Mouse (Mus musculus) limb, embryonic 11.5 days (tissue): ENCODE measurements around the gene Gm19426. TPM values are rescaled to one million over a fixed set of nuclear protein-coding genes. Genes with fewer than 3 reads are reported as not detected.

Experiments used
- ATAC-seq: fragments of 200-750 bp; cut with Nextera tagmentation; 2 replicates; pipeline ENCODE4 v1.8.0; 2017; ENCODE audit warnings: low read depth; ENCODE audit not compliant: insufficient number of reproducible peaks, low FRiP score, low TSS enrichment
- DNase-seq: peaks from one replicate; pipeline ENCODE4 v3.0.0-alpha.2; 2015; ENCODE audit warnings: low spot score
- H3K27ac ChIP-seq: fragments of 300-500 bp; sonication (generic); replicated peaks from 2 replicates; pipeline ENCODE4 v1.5.1; 2014; ENCODE audit warnings: low read depth, mild to moderate bottlenecking, low read length
- H3K27me3 ChIP-seq: fragments of 300-500 bp; sonication (generic); 2 replicates; pipeline ENCODE4 v1.6.1; 2014; ENCODE audit warnings: mild to moderate bottlenecking, low read length, mixed read lengths; ENCODE audit not compliant: control insufficient read depth, insufficient read depth
- H3K36me3 ChIP-seq: fragments of 300-500 bp; sonication (generic); 2 replicates; pipeline ENCODE4 v1.6.1; 2014; ENCODE audit warnings: mild to moderate bottlenecking, low read length, moderate library complexity, mixed read lengths; ENCODE audit not compliant: control insufficient read depth, insufficient read depth
- H3K4me1 ChIP-seq: fragments of 300-500 bp; sonication (generic); 2 replicates; pipeline ENCODE4 v1.6.1; 2014; ENCODE audit warnings: low read length, mixed read lengths; ENCODE audit not compliant: control insufficient read depth, insufficient read depth
- H3K4me2 ChIP-seq: fragments of 300-500 bp; sonication (generic); 2 replicates; pipeline ENCODE4 v1.6.1; 2014; ENCODE audit warnings: low read depth, mild to moderate bottlenecking, moderate library complexity; ENCODE audit not compliant: severe bottlenecking
- H3K4me3 ChIP-seq: fragments of 300-500 bp; sonication (generic); 2 replicates; pipeline ENCODE4 v1.5.1; 2014; ENCODE audit warnings: low read depth, low read length
- H3K9ac ChIP-seq: fragments of 300-500 bp; sonication (generic); 2 replicates; pipeline ENCODE4 v1.6.1; 2014; ENCODE audit warnings: mild to moderate bottlenecking, low read length
- H3K9me3 ChIP-seq: fragments of 300-500 bp; sonication (generic); 2 replicates; pipeline ENCODE4 v1.6.1; 2016; ENCODE audit warnings: low read length; ENCODE audit not compliant: control insufficient read depth
- WGBS: fragments of 180-500 bp; shearing (Covaris S2); extraction: QIAGEN DNeasy Blood & Tissue Kit; methylation state at CpG from one replicate; pipeline ENCODE4 v1.1.7; 2014; 5-methylcytosine and 5-hydroxymethylcytosine counted together
- polyA plus RNA-seq: library from polyadenylated mRNA; unstranded; fragments of >200 nt; fragmentation: Nextera tagmentation; extraction: Ambion mirVana; gene quantifications from 2 replicates; pipeline ENCODE4 v1.2.1, GENCODE M21; 2014

The Gm19426 gene
- polyA plus RNA-seq = 4.6 and 6.1 TPM in 2 replicates

DNA sequence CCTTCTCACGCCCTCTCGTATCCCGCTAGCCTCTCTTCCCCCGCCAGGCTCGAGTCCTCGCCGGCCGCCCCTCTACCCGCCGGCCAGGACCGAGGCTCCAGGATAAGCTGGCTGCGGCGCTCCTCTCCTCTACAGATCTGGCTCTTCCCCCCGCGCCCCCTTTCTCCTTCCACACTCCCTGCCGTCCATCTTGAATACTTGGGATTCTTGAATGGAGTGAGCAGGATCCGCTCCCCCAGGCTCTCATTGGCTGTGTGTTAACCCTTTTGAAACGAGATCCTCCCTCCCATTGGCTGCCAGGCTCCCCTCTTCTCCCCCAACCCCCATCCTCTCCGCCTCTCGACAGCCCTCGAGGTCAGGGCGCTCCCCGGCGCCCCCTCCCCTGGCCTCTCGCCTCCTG lies at the start of gene Gm19426:
Gm19426 (minus strand) TSS at position 95 of the 400 bp plus-strand sequence.
- peak; percentile 80 for ATAC-seq
- H3K9me3 ChIP-seq = no peaks in the 10 kb centered on the region
- H3K4me3 ChIP-seq = peak within 1 kb of the TSS; percentile 88
- H3K36me3 ChIP-seq = no peaks in the 10 kb centered on the region; the same call in 1 of the 2 replicates
- no peaks in the 10 kb centered on the region for H3K27me3 ChIP-seq
- peak; percentile 92 for DNase-seq
- peak within 1 kb of the TSS; percentile 98 for H3K27ac ChIP-seq
- H3K4me1 ChIP-seq = peaks cover 27% of the 10 kb centered on the region
- H3K4me2 ChIP-seq = peak within 1 kb of the TSS; percentile 86
- WGBS = under 1% methylated on average over 25 of the region's 25 CpGs
- peak within 1 kb of the TSS; percentile 98 for H3K9ac ChIP-seq

DNA sequence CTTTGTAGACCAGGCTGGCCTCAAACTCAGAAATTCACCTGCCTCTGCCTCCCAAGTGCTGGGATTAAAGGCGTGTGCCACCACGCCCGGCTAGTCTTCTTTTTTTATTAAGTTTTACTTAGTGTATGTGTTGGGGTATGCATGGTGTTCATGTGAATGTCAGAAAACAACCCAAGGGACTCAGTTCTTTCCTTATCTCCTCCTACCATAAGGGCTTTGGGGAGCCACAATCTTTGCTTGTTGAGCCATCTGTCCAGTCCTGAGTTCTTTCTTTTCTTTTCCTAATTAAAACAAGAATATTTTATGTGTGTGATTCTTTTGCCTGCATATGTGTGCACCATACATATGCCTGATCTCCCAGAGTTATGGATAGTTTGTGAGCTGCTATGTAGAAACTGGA lies 49.7 kb upstream of the Gm19426 start:
- H3K4me2 ChIP-seq = no peak overlapping the region
- H3K27me3 ChIP-seq = no peaks in the 10 kb centered on the region
- H3K9ac ChIP-seq = no peak overlapping the region
- H3K9me3 ChIP-seq = no peaks in the 10 kb centered on the region
- ATAC-seq (no peak), DNase-seq (no peak)
- H3K27ac ChIP-seq = no peak overlapping the region
- H3K4me3 ChIP-seq = no peak overlapping the region
- WGBS = 96% methylated on average over 3 of the region's 3 CpGs
- H3K4me1 ChIP-seq = no peaks in the 10 kb centered on the region
- H3K36me3 ChIP-seq = no peaks in the 10 kb centered on the region

DNA sequence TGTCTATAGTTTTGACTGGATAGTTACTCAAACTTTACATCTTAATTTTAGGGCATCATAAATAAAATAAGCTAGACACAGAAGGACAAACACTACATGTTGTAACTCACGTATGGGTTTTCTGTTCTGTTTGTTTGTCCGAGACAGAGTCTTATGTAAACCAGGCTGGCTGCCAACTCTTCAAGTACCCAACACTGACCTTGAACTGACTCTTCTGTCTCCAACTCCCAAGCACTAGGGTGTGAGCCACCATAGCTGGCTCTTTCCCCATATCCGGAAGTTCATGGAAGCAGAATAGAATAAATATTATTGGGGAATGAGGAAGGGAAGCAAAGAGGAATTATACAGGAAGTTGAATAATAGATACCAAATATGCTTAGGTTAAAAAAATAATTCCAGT lies 49.1 kb upstream of the Gm19426 start:
- Histone ChIP-seq H3K4me2 (no peak overlapping the region), H3K9me3 (no peaks in the 10 kb centered on the region), H3K27ac (no peak overlapping the region), H3K36me3 (no peaks in the 10 kb centered on the region), H3K27me3 (no peaks in the 10 kb centered on the region), H3K4me3 (no peak overlapping the region), H3K4me1 (no peaks in the 10 kb centered on the region), H3K9ac (no peak overlapping the region)
- ATAC-seq = no peak
- DNase-seq = no peak
- WGBS = 87% methylated on average over 3 of the region's 3 CpGs

DNA sequence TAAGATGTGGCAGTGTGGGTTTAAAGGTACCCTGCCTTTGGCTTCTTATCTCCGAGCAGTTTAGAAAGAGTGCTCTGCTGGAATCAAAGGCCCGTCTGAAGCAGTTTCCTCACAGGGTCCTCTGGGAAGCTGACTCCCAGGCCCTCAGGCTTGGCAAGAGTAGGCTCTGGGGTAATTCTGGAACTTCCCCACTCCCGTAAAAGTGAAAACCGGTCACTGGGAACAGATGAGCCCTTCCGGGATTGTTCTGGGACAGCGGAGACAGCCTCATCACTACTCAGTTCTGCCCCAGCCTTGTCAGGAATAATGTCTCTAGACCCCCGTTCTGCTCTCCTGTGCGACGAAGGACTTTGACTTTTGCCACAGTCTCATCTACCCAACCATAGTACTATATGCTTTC lies 47.0 kb upstream of the Gm19426 start:
- Histone ChIP-seq H3K36me3 (no peaks in the 10 kb centered on the region), H3K9ac (no peak overlapping the region), H3K4me1 (no peaks in the 10 kb centered on the region), H3K4me2 (no peak overlapping the region), H3K27me3 (no peaks in the 10 kb centered on the region), H3K27ac (no peak overlapping the region), H3K9me3 (no peaks in the 10 kb centered on the region), H3K4me3 (no peak overlapping the region)
- DNase-seq (no peak), ATAC-seq (no peak)
- 50% methylated on average over 9 of the region's 9 CpGs for WGBS

DNA sequence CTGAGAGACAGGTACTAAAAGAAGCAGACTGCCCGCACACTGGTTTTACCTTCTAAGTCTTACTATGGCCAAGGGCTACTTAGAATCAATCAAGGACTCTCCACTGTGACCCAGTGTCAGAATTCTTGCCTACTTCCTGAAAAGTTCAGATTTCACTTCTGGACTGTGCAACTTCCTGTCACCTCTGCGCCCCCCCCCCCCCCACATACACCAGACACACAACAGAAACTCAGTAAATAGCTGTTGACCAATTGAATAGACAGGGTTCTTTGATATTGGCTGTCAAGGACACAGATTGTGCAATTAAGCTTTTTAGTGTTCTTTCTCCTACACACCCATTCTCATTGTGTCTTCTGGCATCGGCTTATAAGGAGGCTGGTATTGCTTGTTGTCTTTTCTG lies 44.9 kb upstream of the Gm19426 start:
- Histone ChIP-seq H3K4me1 (no peaks in the 10 kb centered on the region), H3K4me2 (no peak overlapping the region), H3K9me3 (no peaks in the 10 kb centered on the region), H3K36me3 (no peaks in the 10 kb centered on the region), H3K27me3 (no peaks in the 10 kb centered on the region), H3K9ac (no peak overlapping the region), H3K4me3 (no peak overlapping the region), H3K27ac (no peak overlapping the region)
- ATAC-seq (no peak), DNase-seq (no peak)
- 92% methylated on average over 3 of the region's 3 CpGs for WGBS

DNA sequence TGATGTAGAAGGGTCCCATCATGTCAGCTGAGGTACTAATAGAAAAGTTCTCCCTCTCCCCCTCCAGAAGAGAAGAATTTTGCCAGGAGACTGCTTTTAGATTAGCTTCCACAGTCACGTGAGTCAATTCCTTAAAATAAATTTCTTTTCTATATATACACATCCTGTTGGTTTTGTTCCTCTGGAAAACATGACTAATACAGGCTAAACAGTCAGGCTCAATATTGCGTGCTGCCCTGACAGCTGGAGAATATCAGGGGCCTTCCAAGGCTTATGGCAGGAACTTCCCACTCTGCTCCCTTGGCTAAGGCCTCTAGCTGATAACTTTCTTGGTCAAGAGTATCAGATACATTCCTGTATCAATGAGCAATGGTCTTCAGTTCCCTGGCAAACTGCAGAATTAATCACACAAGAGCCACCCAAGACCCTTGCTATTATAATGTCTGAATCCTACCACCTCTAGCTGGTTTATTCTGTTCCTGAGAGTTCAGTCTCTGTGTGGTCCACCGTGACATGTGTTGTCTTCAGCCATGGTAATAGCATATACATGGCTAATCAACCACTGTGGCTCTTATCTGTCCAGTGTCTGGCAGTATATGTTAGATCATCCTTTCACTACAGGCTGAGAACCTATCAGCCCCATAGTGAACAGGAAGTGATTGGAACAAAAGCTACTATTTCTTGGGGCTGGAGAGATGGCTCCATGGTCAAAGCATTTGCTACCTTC lies 40.5 kb upstream of the Gm19426 start:
- Histone ChIP-seq H3K4me2 (no peak overlapping the region), H3K27ac (no peak overlapping the region), H3K36me3 (no peaks in the 10 kb centered on the region), H3K4me3 (no peak overlapping the region), H3K4me1 (no peaks in the 10 kb centered on the region), H3K27me3 (no peaks in the 10 kb centered on the region), H3K9me3 (no peaks in the 10 kb centered on the region), H3K9ac (no peak overlapping the region)
- 88% methylated on average over 3 of the region's 3 CpGs for WGBS
- ATAC-seq (no peak), DNase-seq (no peak)

DNA sequence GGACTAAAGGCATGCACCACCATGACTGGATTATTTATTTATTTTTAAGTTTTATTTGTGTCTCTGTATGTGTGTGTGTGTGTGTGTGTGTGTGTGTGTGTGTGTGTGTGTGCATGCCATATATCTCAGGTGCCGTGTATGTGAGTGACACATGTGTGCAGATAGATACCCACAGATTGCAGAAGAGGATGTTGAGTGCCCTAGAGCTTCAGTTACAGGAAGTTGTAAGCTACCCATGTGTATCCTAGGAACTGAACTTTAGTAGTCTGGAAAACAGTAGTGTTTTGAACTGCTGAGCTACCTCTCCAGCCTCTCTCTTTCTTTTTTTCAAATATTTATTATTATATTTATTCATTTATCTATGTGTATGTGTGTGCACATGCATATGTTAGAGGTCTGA lies 39.9 kb upstream of the Gm19426 start:
- Histone ChIP-seq H3K27ac (no peak overlapping the region), H3K9me3 (no peaks in the 10 kb centered on the region), H3K4me2 (no peak overlapping the region), H3K36me3 (no peaks in the 10 kb centered on the region), H3K9ac (no peak overlapping the region), H3K27me3 (no peaks in the 10 kb centered on the region), H3K4me3 (no peak overlapping the region), H3K4me1 (no peaks in the 10 kb centered on the region)
- DNase-seq (no peak), ATAC-seq (no peak)
- whole genome bisulfite sequencing = 94% methylated on average over 1 of the region's 1 CpGs

DNA sequence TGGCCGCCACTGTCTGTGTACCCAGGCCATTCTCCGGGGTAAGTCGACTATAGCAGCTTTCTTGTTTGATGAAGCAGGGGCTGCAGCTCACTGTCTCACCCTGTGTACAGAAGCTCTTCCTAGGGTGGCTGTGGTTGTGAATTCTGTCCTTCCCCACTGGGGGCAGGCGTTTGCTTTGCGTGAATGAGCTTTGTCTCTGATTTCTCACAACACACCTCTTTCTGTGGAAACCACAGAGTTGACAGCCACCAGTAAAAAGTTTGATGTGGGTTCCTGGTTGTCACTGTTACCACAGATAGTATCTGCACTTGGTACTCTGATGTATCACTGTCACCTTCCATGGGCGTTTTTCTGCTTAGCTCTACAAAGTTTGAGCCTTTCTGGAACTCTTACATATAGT lies 35.8 kb upstream of the Gm19426 start:
- ATAC-seq = no peak

DNA sequence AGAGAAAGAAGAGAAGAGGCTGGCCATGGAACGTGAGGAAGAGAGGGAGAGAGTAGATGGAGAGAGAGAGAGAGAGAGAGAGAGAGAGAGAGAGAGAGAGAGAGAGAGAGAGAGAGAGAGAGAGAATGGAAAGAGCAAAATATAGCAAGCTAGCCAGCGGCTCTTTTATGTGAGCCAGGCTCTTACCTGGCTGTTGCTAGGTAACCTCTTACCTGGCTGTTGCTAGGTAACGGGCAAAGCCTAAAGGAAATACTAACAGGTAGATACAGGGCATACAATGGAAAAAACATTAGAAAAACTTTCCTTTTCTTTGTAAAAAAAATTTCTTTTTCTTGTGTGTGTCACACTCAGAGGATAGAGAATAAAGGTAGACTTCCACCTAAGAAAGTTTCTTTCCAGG lies 34.3 kb upstream of the Gm19426 start:
- Histone ChIP-seq H3K4me2 (no peak overlapping the region), H3K4me1 (peaks cover 4% of the 10 kb centered on the region; the same call in 1 of the 2 replicates), H3K27ac (no peak overlapping the region), H3K27me3 (no peaks in the 10 kb centered on the region), H3K4me3 (no peak overlapping the region), H3K9me3 (no peaks in the 10 kb centered on the region), H3K36me3 (no peaks in the 10 kb centered on the region), H3K9ac (no peak overlapping the region)
- ATAC-seq (no peak), DNase-seq (no peak)
- 62% methylated on average over 3 of the region's 3 CpGs for WGBS

More for the DNA sequence above, 35.8 kb upstream of the Gm19426 start:
- Histone ChIP-seq H3K4me1 (peaks cover 4% of the 10 kb centered on the region; the same call in 1 of the 2 replicates), H3K9ac (no peak overlapping the region), H3K36me3 (no peaks in the 10 kb centered on the region), H3K4me3 (no peak overlapping the region), H3K4me2 (no peak overlapping the region), H3K27me3 (no peaks in the 10 kb centered on the region), H3K27ac (no peak overlapping the region), H3K9me3 (no peaks in the 10 kb centered on the region)
- 62% methylated on average over 6 of the region's 6 CpGs for WGBS
- no peak for DNase-seq
